Mouse (Mus musculus) natural killer cell, adult 2 months (primary cell): ENCODE data around the gene Schip1.
"Not testable (repeated sequence)": the region's sequence is repeated elsewhere in the genome, so short reads cannot be mapped to it uniquely, and the experiment has no call there.

ENCODE experiments used
- DNase-seq, 2 experiments: peaks; one replicate each; pipeline ENCODE4 v3.0.0; 2022; ENCODE audit warnings: low spot score in 2 of 2

Gene Schip1

GRCm38 (mm10) chr3:68064731-68065130 lies at the start of gene Schip1:
Gene Schip1 (plus strand): TSS chr3:68064802.
- no peak for DNase-seq

GRCm38 (mm10) chr3:68015786-68016185 lies 48.8 kb upstream of the Schip1 start:
- no peak for DNase-seq

GRCm38 (mm10) chr3:68019401-68019800 lies 45.2 kb upstream of the Schip1 start:
- DNase-seq, result no peak

- DNase-seq, result no peak
These were observed 28.5 kb upstream of the Schip1 start for GRCm38 (mm10) chr3:68036097-68036496.

- no peak for DNase-seq
These were observed 21.7 kb upstream of the Schip1 start for GRCm38 (mm10) chr3:68042951-68043350.

GRCm38 (mm10) chr3:68045475-68046416 lies 18.9 kb upstream of the Schip1 start:
- no peak for DNase-seq

GRCm38 (mm10) chr3:68053538-68053937 lies 11.1 kb upstream of the Schip1 start:
- no peak for DNase-seq

- DNase-seq, result no peak
These were observed 9.5 kb upstream of the Schip1 start for GRCm38 (mm10) chr3:68055071-68055470.

- peak; percentile 23 to 45 for DNase-seq
These were observed 8.0 kb upstream of the Schip1 start for GRCm38 (mm10) chr3:68056373-68057275.

GRCm38 (mm10) chr3:68059162-68059800 lies 5.3 kb upstream of the Schip1 start:
- DNase-seq, result no peak

- DNase-seq, result no peak
These were observed 7.1 kb downstream of the Schip1 start for GRCm38 (mm10) chr3:68071395-68072386.

- no peak for DNase-seq
These were observed 12.8 kb downstream of the Schip1 start for GRCm38 (mm10) chr3:68077406-68077805.

- DNase-seq, result no peak
These were observed 20.4 kb downstream of the Schip1 start for GRCm38 (mm10) chr3:68085024-68085423.

- DNase-seq, result no peak
These were observed 27.5 kb downstream of the Schip1 start for GRCm38 (mm10) chr3:68092108-68092507.

GRCm38 (mm10) chr3:68096724-68097431 lies 32.3 kb downstream of the Schip1 start:
- DNase-seq, result no peak

- not testable (repeated sequence) for DNase-seq
These were observed 35.0 kb downstream of the Schip1 start for GRCm38 (mm10) chr3:68099561-68099960.

- DNase-seq, result no peak
These were observed 36.7 kb downstream of the Schip1 start for GRCm38 (mm10) chr3:68101343-68101742.

GRCm38 (mm10) chr3:68105081-68105685 lies 40.6 kb downstream of the Schip1 start:
- no peak for DNase-seq

GRCm38 (mm10) chr3:68121338-68121737 lies 56.7 kb downstream of the Schip1 start:
- DNase-seq, result no peak
